Mouse (Mus musculus): ENCODE results near the gene Cyp4f16. TPM values are rescaled to one million over a fixed set of nuclear protein-coding genes. Genes with fewer than 3 reads are reported as not detected.
A peak's percentile ranks its signal among the peaks of the same experiment; 100 is the strongest.
"Not testable (repeated sequence)": the region's sequence is repeated elsewhere in the genome, so short reads cannot be mapped to it uniquely, and the experiment has no call there.

Cyp4f16 gene
- 16.0 and 18.6 TPM in 2 replicates for polyA plus RNA-seq (2014; fragmentation: Nextera tagmentation; extraction: Ambion mirVana)

- peak within 1 kb of the TSS; percentile 42 for H3K9ac ChIP-seq (ENCODE audit: low read length)
- WGBS: 7% methylated on average over 5 of the region's 5 CpGs
- not testable (repeated sequence) for H3K9me3 ChIP-seq (ENCODE audit: control insufficient read depth, low read length)
Measured at GRCm38 (mm10) chr17:32536051-32536866, at the start of gene Cyp4f16. Gene Cyp4f16, plus strand, starts transcription at chr17:32536558.

GRCm38 (mm10) chr17:32492349-32492980 is 43.9 kb upstream of the Cyp4f16 start:
- Histone ChIP-seq H3K27me3 (replicated peaks; ENCODE audit: control insufficient read depth, insufficient read depth, low read length) (no peaks in the 10 kb centered on the region), H3K9me3 (ENCODE audit: control insufficient read depth, low read length) (no peaks in the 10 kb centered on the region), H3K36me3 (ENCODE audit: control insufficient read depth, insufficient read depth, low read length) (no peaks in the 10 kb centered on the region), H3K4me3 (ENCODE audit: low read depth, low read length) (peak overlapping the region; percentile 23), H3K27ac (ENCODE audit: low read depth) (no peak overlapping the region), H3K4me2 (ENCODE audit: low read length) (peak overlapping the region; percentile 54), H3K4me1 (replicated peaks; ENCODE audit: control insufficient read depth, insufficient read depth, low read length) (no peaks in the 10 kb centered on the region), H3K9ac (ENCODE audit: low read length) (peak overlapping the region; percentile 11; the same call in 1 of the 2 replicates)
- peak; percentile 87 for ATAC-seq (replicated peaks; ENCODE audit: low FRiP score, low TSS enrichment, low read depth)
- 10% methylated on average over 30 of the region's 30 CpGs for WGBS
- DNase-seq (ENCODE audit: low spot score): peak; percentile 73

More at GRCm38 (mm10) chr17:32536051-32536866, at the start of gene Cyp4f16:
- H3K27me3 ChIP-seq (replicated peaks; ENCODE audit: control insufficient read depth, insufficient read depth, low read length); H3K4me1 ChIP-seq (replicated peaks; ENCODE audit: control insufficient read depth, insufficient read depth, low read length); H3K36me3 ChIP-seq (ENCODE audit: control insufficient read depth, insufficient read depth, low read length); H3K27ac ChIP-seq (ENCODE audit: low read depth): not testable (repeated sequence)
- peak within 1 kb of the TSS; percentile 50 for H3K4me2 ChIP-seq (ENCODE audit: low read length)
- peak; percentile 91 for DNase-seq (ENCODE audit: low spot score)
- ATAC-seq (replicated peaks; ENCODE audit: low FRiP score, low TSS enrichment, low read depth): peak; percentile 95
- H3K4me3 ChIP-seq (ENCODE audit: low read depth, low read length): peak within 1 kb of the TSS; percentile 48

DNA sequence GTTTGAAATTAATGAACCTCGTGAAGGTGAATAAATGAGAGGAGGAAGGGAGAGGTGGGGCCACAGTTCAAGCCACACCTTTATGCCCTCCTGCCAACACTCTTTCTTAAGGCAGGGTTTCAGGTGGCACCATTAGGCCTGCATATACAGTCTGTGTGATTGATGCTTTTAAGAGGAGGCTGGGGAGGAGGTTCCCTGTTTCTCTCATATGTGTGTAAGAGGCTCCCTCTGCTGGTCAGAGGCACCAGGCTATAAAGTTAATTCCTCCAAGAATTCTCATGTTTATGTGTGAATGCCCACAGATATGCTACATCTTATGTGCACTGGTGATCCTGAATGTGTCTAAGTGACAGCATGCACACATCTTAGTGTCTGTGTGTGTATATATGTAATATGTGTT is 41.8 kb upstream of the Cyp4f16 start:
- H3K9me3 ChIP-seq (ENCODE audit: control insufficient read depth, low read length): no peaks in the 10 kb centered on the region
- no peaks in the 10 kb centered on the region for H3K4me1 ChIP-seq (replicated peaks; ENCODE audit: control insufficient read depth, insufficient read depth, low read length)
- H3K4me3 ChIP-seq (ENCODE audit: low read depth, low read length): no peak overlapping the region
- H3K27me3 ChIP-seq (replicated peaks; ENCODE audit: control insufficient read depth, insufficient read depth, low read length): no peaks in the 10 kb centered on the region
- H3K9ac ChIP-seq (ENCODE audit: low read length): no peak overlapping the region
- no peaks in the 10 kb centered on the region for H3K36me3 ChIP-seq (ENCODE audit: control insufficient read depth, insufficient read depth, low read length)
- 39% methylated on average over 1 of the region's 1 CpGs for WGBS
- ATAC-seq (replicated peaks; ENCODE audit: low FRiP score, low TSS enrichment, low read depth): 0 out of 2 replicates have a peak, but pooled peaks have one; percentile 64
- DNase-seq (ENCODE audit: low spot score): peak; percentile 79
- no peak overlapping the region for H3K27ac ChIP-seq (ENCODE audit: low read depth)
- H3K4me2 ChIP-seq (ENCODE audit: low read length): no peak overlapping the region

DNA sequence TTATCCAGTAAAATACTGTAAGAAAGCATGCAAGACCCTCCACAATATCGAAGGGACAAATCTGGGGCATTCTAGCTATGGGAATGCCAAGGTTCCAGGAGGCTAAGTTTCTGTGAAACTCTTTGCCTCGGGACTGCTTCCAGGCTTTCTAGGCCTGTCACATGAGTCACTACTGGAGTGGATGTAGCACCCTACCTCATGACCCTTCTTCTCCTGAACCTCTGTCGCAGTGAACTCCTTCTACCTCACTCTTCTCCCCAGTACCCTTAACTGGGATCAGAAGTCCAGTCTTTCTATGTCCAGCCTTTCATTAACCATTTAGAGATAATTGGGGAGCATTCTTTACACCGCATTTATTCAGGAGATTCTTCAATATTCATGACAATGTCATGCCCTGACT is 35.8 kb upstream of the Cyp4f16 start:
- not testable (repeated sequence) for H3K9ac ChIP-seq (ENCODE audit: low read length); ATAC-seq (replicated peaks; ENCODE audit: low FRiP score, low TSS enrichment, low read depth); H3K4me3 ChIP-seq (ENCODE audit: low read depth, low read length); H3K4me2 ChIP-seq (ENCODE audit: low read length); H3K9me3 ChIP-seq (ENCODE audit: control insufficient read depth, low read length); H3K36me3 ChIP-seq (ENCODE audit: control insufficient read depth, insufficient read depth, low read length); H3K4me1 ChIP-seq (replicated peaks; ENCODE audit: control insufficient read depth, insufficient read depth, low read length); DNase-seq (ENCODE audit: low spot score); H3K27ac ChIP-seq (ENCODE audit: low read depth); H3K27me3 ChIP-seq (replicated peaks; ENCODE audit: control insufficient read depth, insufficient read depth, low read length)
- 95% methylated on average over 4 of the region's 4 CpGs for WGBS

GRCm38 (mm10) chr17:32501051-32501450 is 35.3 kb upstream of the Cyp4f16 start:
- no peak overlapping the region for H3K27ac ChIP-seq (ENCODE audit: low read depth)
- H3K4me2 ChIP-seq (ENCODE audit: low read length): no peak overlapping the region
- H3K4me3 ChIP-seq (ENCODE audit: low read depth, low read length): no peak overlapping the region
- DNase-seq (ENCODE audit: low spot score): no peak
- 67% methylated on average over 3 of the region's 3 CpGs for WGBS
- no peaks in the 10 kb centered on the region for H3K9me3 ChIP-seq (ENCODE audit: control insufficient read depth, low read length)
- peaks cover 8% of the 10 kb centered on the region for H3K4me1 ChIP-seq (replicated peaks; ENCODE audit: control insufficient read depth, insufficient read depth, low read length)
- H3K9ac ChIP-seq (ENCODE audit: low read length): no peak overlapping the region
- no peaks in the 10 kb centered on the region for H3K27me3 ChIP-seq (replicated peaks; ENCODE audit: control insufficient read depth, insufficient read depth, low read length)
- H3K36me3 ChIP-seq (ENCODE audit: control insufficient read depth, insufficient read depth, low read length): no peaks in the 10 kb centered on the region
- no peak for ATAC-seq (replicated peaks; ENCODE audit: low FRiP score, low TSS enrichment, low read depth)

DNA sequence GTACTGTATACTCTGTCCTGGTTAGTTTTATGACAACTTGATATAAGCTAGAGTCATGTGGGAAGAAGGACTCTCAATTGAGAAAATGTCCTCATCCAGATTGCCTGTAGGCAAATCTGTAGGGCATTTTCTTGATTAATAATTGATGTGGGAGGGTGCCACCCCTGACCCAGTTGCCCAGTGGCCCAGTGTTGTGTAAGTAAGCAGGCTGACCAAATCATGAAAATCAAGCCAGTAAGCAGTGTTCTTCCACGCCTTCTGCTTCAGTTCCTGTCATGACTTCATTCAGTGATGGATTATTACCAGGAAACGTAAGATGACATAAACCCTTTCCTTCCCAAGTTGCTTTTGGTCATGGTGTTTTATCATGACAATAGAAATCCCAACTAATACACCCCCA is 33.2 kb upstream of the Cyp4f16 start:
- no peak for ATAC-seq (replicated peaks; ENCODE audit: low FRiP score, low TSS enrichment, low read depth)

DNA sequence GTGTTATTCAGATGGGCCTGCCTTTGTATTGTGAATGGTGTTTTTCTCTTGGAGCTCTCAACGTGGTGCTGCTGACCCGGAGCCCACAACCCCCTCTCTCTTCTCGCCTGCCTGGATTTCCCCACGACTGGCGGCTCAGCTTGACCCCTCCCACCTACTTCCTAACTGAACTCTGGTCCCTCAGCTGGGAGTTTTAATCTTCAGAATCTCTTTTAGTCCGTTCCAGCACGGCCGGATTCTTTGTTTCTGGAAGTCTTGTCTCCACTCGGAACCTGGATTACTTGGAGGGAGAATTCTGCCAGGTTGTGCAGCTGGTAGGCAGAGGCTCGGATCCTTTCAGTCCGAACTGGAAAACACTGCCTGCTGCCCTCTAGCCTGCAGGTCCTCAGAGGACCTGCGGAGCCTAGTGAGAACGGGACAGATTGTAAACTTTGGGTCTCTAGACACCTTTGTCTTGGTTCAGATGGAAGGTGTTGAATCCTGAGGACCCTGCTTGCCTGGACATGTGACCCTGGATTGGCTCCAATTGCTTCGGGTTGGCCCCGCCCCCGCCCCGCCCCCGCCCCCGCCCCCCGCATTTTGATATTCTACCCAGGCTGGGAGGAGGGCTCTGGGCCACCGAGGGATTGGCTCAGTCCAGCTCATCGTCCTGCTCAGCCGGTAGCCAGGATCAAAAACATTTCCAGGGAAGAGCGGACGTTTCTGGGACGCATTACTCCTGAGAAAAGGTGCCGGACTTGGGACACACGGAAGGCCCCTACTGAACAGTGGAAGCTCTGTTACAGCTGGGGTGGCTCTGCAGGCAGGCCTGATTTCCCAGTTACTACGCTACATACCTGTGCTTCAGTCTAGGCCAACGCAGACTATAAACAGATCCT is 30.3 kb upstream of the Cyp4f16 start, which contains the start of gene Cyp4f17:
TSS of gene Cyp4f17 (plus strand) at position 200 of the 878 bp plus-strand sequence.
- peak within 1 kb of the TSS; percentile 50 for H3K9ac ChIP-seq (ENCODE audit: low read length)
- H3K4me1 ChIP-seq (replicated peaks; ENCODE audit: control insufficient read depth, insufficient read depth, low read length): peaks cover 12% of the 10 kb centered on the region
- H3K27me3 ChIP-seq (replicated peaks; ENCODE audit: control insufficient read depth, insufficient read depth, low read length): no peaks in the 10 kb centered on the region
- H3K4me2 ChIP-seq (ENCODE audit: low read length): peak within 1 kb of the TSS; percentile 97
- peak within 1 kb of the TSS; percentile 81 for H3K27ac ChIP-seq (ENCODE audit: low read depth)
- under 1% methylated on average over 30 of the region's 30 CpGs for WGBS
- ATAC-seq (replicated peaks; ENCODE audit: low FRiP score, low TSS enrichment, low read depth): peak; percentile 91
- peak; percentile 90 for DNase-seq (ENCODE audit: low spot score)
- H3K9me3 ChIP-seq (ENCODE audit: control insufficient read depth, low read length): no peaks in the 10 kb centered on the region
- H3K4me3 ChIP-seq (ENCODE audit: low read depth, low read length): peak within 1 kb of the TSS; percentile 57
- peaks cover 6% of the 10 kb centered on the region; the same call in 1 of the 2 replicates for H3K36me3 ChIP-seq (ENCODE audit: control insufficient read depth, insufficient read depth, low read length)

More for the DNA sequence above, 33.2 kb upstream of the Cyp4f16 start:
- Histone ChIP-seq H3K4me2 (ENCODE audit: low read length) (no peak overlapping the region), H3K4me3 (ENCODE audit: low read depth, low read length) (no peak overlapping the region), H3K9ac (ENCODE audit: low read length) (no peak overlapping the region), H3K36me3 (ENCODE audit: control insufficient read depth, insufficient read depth, low read length) (no peaks in the 10 kb centered on the region), H3K27ac (ENCODE audit: low read depth) (no peak overlapping the region), H3K27me3 (replicated peaks; ENCODE audit: control insufficient read depth, insufficient read depth, low read length) (no peaks in the 10 kb centered on the region), H3K4me1 (replicated peaks; ENCODE audit: control insufficient read depth, insufficient read depth, low read length) (peaks cover 12% of the 10 kb centered on the region), H3K9me3 (ENCODE audit: control insufficient read depth, low read length) (no peaks in the 10 kb centered on the region)
- DNase-seq (ENCODE audit: low spot score): no peak
- WGBS: 58% methylated on average over 2 of the region's 2 CpGs

GRCm38 (mm10) chr17:32506729-32507245 is 29.6 kb upstream of the Cyp4f16 start:
- H3K27me3 ChIP-seq (replicated peaks; ENCODE audit: control insufficient read depth, insufficient read depth, low read length): no peaks in the 10 kb centered on the region
- WGBS: 38% methylated on average over 9 of the region's 9 CpGs
- no peaks in the 10 kb centered on the region for H3K9me3 ChIP-seq (ENCODE audit: control insufficient read depth, low read length)
- H3K36me3 ChIP-seq (ENCODE audit: control insufficient read depth, insufficient read depth, low read length): peaks cover 6% of the 10 kb centered on the region; the same call in 1 of the 2 replicates
- DNase-seq (ENCODE audit: low spot score) (peak; percentile 69), ATAC-seq (replicated peaks; ENCODE audit: low FRiP score, low TSS enrichment, low read depth) (peak; percentile 55)
- peak overlapping the region; percentile 50 for H3K9ac ChIP-seq (ENCODE audit: low read length)
- peaks cover 12% of the 10 kb centered on the region for H3K4me1 ChIP-seq (replicated peaks; ENCODE audit: control insufficient read depth, insufficient read depth, low read length)
- H3K4me3 ChIP-seq (ENCODE audit: low read depth, low read length): peak overlapping the region; percentile 57
- H3K27ac ChIP-seq (ENCODE audit: low read depth): peak overlapping the region; percentile 3; the same call in 1 of the 2 replicates
- H3K4me2 ChIP-seq (ENCODE audit: low read length): peak overlapping the region; percentile 97

Measured in intestine, embryonic 14.5 days (tissue).